Mouse (Mus musculus): ENCODE data around the gene Olfr360.
"Not testable (repeated sequence)": the region's sequence is repeated elsewhere in the genome, so short reads cannot be mapped to it uniquely, and the experiment has no call there.

Gene Olfr360

GRCm38 (mm10) chr2:37065446-37065845, at the start of gene Olfr360:
Olfr360 (plus strand) TSS chr2:37065746.
- DNase-seq (ENCODE audit: low spot score): no peak

GRCm38 (mm10) chr2:37089190-37089589, 23.6 kb downstream of the Olfr360 start, which contains the start of gene Olfr361:
Olfr361 (minus strand) TSS chr2:37089290.
- DNase-seq (ENCODE audit: low spot score): not testable (repeated sequence)

DNA sequence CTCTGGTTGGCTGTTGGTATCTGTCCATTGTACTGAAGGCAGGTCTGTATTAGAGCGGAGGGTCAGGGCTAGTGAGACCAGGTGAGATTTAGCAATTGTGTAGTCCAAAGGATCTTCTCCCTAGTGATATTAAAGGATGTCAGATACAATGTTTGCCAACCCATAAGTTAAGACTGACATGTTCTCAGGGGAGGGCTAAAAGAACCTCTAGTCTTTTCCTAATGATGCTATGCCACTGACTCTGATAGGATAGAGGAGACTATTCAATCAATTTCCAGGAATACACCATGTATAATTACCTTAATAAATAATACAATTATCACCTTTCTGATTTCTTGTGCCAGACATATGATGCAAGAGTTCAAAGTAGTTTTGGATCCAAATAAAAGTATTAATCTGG, 52.3 kb downstream of the Olfr360 start, which contains the start of gene Olfr362:
Gene Olfr362, minus strand, starts transcription at position 101 of the 400 bp plus-strand sequence.
- DNase-seq (ENCODE audit: low spot score): no peak
